Mouse (Mus musculus): ENCODE measurements around the gene Rorb. TPM values are rescaled to one million over a fixed set of nuclear protein-coding genes. Genes with fewer than 3 reads are reported as not detected.

Rorb gene
- polyA plus RNA-seq, 1 experiment from 2014 or later = 2.1 TPM

DNA sequence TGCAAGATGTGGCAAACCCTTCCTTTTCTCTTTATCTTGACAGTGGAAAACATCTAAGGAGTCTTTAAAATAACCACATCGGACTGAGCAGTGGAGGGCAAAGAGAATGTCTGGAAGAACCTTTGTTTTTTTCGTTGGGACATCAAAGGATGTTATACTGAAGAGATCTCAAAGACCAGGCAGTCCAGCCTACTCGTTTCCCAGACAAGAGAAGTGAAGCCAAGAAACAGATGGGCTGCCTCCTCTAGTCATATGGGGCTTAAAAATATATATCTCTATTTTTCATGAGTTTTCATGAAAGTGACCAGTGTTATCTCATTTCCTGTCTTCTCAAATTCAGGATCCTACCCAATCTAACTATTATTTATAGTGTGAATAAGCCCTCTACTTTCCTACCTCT, 163.8 kb downstream of the Rorb start:
- ATAC-seq (replicated peaks; ENCODE audit: insufficient number of reproducible peaks, low FRiP score, low TSS enrichment, low read depth) (no peak), DNase-seq (ENCODE audit: low spot score) (no peak)
- Histone ChIP-seq H3K4me2 (ENCODE audit: low read depth, low read length) (no peak overlapping the region), H3K9me3 (replicated peaks; ENCODE audit: control insufficient read depth, low read length) (no peaks in the 10 kb centered on the region), H3K27me3 (ENCODE audit: control insufficient read depth, insufficient read depth, low read length) (no peaks in the 10 kb centered on the region), H3K9ac (replicated peaks; ENCODE audit: low read length) (no peak overlapping the region), H3K36me3 (replicated peaks; ENCODE audit: control insufficient read depth, insufficient read depth, low read depth, low read length) (no peaks in the 10 kb centered on the region), H3K4me1 (ENCODE audit: control insufficient read depth, insufficient read depth, low read length) (no peaks in the 10 kb centered on the region), H3K27ac (replicated peaks; ENCODE audit: low read depth, low read length) (no peak overlapping the region), H3K4me3 (ENCODE audit: low read depth, low read length) (no peak overlapping the region)
- 75% methylated on average over 3 of the region's 3 CpGs for WGBS

GRCm38 (mm10) chr19:18945265-18945664, 165.7 kb downstream of the Rorb start:
- Histone ChIP-seq H3K9me3 (replicated peaks; ENCODE audit: control insufficient read depth, low read length) (no peaks in the 10 kb centered on the region), H3K27ac (replicated peaks; ENCODE audit: low read depth, low read length) (no peak overlapping the region), H3K27me3 (ENCODE audit: control insufficient read depth, insufficient read depth, low read length) (no peaks in the 10 kb centered on the region), H3K4me1 (ENCODE audit: control insufficient read depth, insufficient read depth, low read length) (no peaks in the 10 kb centered on the region), H3K36me3 (replicated peaks; ENCODE audit: control insufficient read depth, insufficient read depth, low read depth, low read length) (no peaks in the 10 kb centered on the region), H3K9ac (replicated peaks; ENCODE audit: low read length) (no peak overlapping the region), H3K4me2 (ENCODE audit: low read depth, low read length) (no peak overlapping the region), H3K4me3 (ENCODE audit: low read depth, low read length) (no peak overlapping the region)
- no peak for DNase-seq (ENCODE audit: low spot score)
- 85% methylated on average over 3 of the region's 3 CpGs for WGBS
- no peak for ATAC-seq (replicated peaks; ENCODE audit: insufficient number of reproducible peaks, low FRiP score, low TSS enrichment, low read depth)

DNA sequence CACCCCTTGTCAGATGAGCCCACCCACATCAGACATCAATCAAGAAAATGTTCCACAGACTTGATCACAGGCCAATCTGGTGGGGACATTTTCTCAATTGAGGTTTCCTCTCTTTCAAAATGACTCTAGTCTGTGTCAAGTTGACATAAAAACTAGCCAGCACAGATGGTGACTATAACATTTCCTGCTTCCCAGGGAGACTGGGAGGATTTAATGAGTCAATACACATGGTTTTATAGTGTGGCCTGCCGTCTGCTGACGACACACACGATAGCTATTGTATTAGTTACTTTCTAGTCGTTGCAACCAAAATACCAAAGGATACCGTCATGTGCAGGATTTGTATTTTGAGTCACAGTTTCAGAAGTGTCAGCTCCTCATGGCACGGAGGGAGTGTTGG, 169.6 kb downstream of the Rorb start:
- no peak for ATAC-seq (replicated peaks; ENCODE audit: insufficient number of reproducible peaks, low FRiP score, low TSS enrichment, low read depth)
- H3K4me2 ChIP-seq (ENCODE audit: low read depth, low read length) = no peak overlapping the region
- no peaks in the 10 kb centered on the region for H3K27me3 ChIP-seq (ENCODE audit: control insufficient read depth, insufficient read depth, low read length)
- H3K9ac ChIP-seq (replicated peaks; ENCODE audit: low read length) = no peak overlapping the region
- no peak for DNase-seq (ENCODE audit: low spot score)
- no peak overlapping the region for H3K4me3 ChIP-seq (ENCODE audit: low read depth, low read length)
- WGBS = 86% methylated on average over 6 of the region's 6 CpGs
- H3K4me1 ChIP-seq (ENCODE audit: control insufficient read depth, insufficient read depth, low read length) = no peaks in the 10 kb centered on the region
- no peaks in the 10 kb centered on the region for H3K9me3 ChIP-seq (replicated peaks; ENCODE audit: control insufficient read depth, low read length)
- no peaks in the 10 kb centered on the region for H3K36me3 ChIP-seq (replicated peaks; ENCODE audit: control insufficient read depth, insufficient read depth, low read depth, low read length)
- H3K27ac ChIP-seq (replicated peaks; ENCODE audit: low read depth, low read length) = no peak overlapping the region

DNA sequence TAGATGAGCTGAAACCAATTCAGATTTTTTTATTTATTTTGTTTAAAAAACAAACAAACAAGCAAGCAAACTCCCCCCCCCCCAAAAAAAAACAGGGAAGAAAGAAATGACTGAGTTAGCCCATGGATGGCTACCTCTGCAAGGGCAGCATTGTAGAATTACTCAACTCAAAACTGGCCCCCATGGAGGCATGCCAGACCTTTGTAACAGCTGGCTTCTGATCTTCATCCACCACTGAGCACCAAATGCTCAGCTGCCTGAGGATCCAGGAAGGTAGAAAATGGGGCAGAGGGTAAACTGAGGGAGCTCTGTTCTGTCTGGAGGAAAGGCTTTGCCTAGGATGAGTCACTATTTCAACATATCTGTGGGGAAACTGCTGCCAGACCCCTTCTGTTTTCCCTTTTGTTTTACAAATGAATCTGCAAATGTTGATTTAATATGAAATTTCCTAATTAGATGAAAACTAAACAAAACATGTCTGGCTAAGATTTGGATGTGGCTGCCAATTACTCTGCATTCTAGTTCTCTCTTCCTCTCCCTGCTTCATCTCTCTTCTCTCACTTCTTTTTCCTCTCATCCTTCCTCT, 199.1 kb downstream of the Rorb start:
- no peak for ATAC-seq (replicated peaks; ENCODE audit: insufficient number of reproducible peaks, low FRiP score, low TSS enrichment, low read depth)
- H3K4me2 ChIP-seq (ENCODE audit: low read depth, low read length) = no peak overlapping the region

GRCm38 (mm10) chr19:18909641-18910040, 201.4 kb downstream of the Rorb start:
- Histone ChIP-seq H3K9me3 (replicated peaks; ENCODE audit: control insufficient read depth, low read length) (no peaks in the 10 kb centered on the region), H3K27ac (replicated peaks; ENCODE audit: low read depth, low read length) (no peak overlapping the region), H3K36me3 (replicated peaks; ENCODE audit: control insufficient read depth, insufficient read depth, low read depth, low read length) (no peaks in the 10 kb centered on the region), H3K4me3 (ENCODE audit: low read depth, low read length) (no peak overlapping the region), H3K4me1 (ENCODE audit: control insufficient read depth, insufficient read depth, low read length) (no peaks in the 10 kb centered on the region), H3K9ac (replicated peaks; ENCODE audit: low read length) (no peak overlapping the region), H3K27me3 (ENCODE audit: control insufficient read depth, insufficient read depth, low read length) (no peaks in the 10 kb centered on the region), H3K4me2 (ENCODE audit: low read depth, low read length) (no peak overlapping the region)
- DNase-seq (ENCODE audit: low spot score) (no peak), ATAC-seq (replicated peaks; ENCODE audit: insufficient number of reproducible peaks, low FRiP score, low TSS enrichment, low read depth) (no peak)
- WGBS = 78% methylated on average over 3 of the region's 3 CpGs

More for the DNA sequence above, 199.1 kb downstream of the Rorb start:
- Histone ChIP-seq H3K4me1 (ENCODE audit: control insufficient read depth, insufficient read depth, low read length) (no peaks in the 10 kb centered on the region), H3K9ac (replicated peaks; ENCODE audit: low read length) (no peak overlapping the region), H3K4me3 (ENCODE audit: low read depth, low read length) (no peak overlapping the region), H3K27me3 (ENCODE audit: control insufficient read depth, insufficient read depth, low read length) (no peaks in the 10 kb centered on the region), H3K27ac (replicated peaks; ENCODE audit: low read depth, low read length) (no peak overlapping the region), H3K9me3 (replicated peaks; ENCODE audit: control insufficient read depth, low read length) (no peaks in the 10 kb centered on the region), H3K36me3 (replicated peaks; ENCODE audit: control insufficient read depth, insufficient read depth, low read depth, low read length) (no peaks in the 10 kb centered on the region)
- no peak for DNase-seq (ENCODE audit: low spot score)

GRCm38 (mm10) chr19:18905511-18905910, 205.5 kb downstream of the Rorb start:
- Histone ChIP-seq H3K27me3 (ENCODE audit: control insufficient read depth, insufficient read depth, low read length) (no peaks in the 10 kb centered on the region), H3K27ac (replicated peaks; ENCODE audit: low read depth, low read length) (no peak overlapping the region), H3K4me1 (ENCODE audit: control insufficient read depth, insufficient read depth, low read length) (no peaks in the 10 kb centered on the region), H3K4me2 (ENCODE audit: low read depth, low read length) (no peak overlapping the region), H3K9ac (replicated peaks; ENCODE audit: low read length) (no peak overlapping the region), H3K36me3 (replicated peaks; ENCODE audit: control insufficient read depth, insufficient read depth, low read depth, low read length) (no peaks in the 10 kb centered on the region), H3K9me3 (replicated peaks; ENCODE audit: control insufficient read depth, low read length) (no peaks in the 10 kb centered on the region), H3K4me3 (ENCODE audit: low read depth, low read length) (no peak overlapping the region)
- no peak for ATAC-seq (replicated peaks; ENCODE audit: insufficient number of reproducible peaks, low FRiP score, low TSS enrichment, low read depth)
- no peak for DNase-seq (ENCODE audit: low spot score)
- WGBS = 74% methylated on average over 3 of the region's 3 CpGs

DNA sequence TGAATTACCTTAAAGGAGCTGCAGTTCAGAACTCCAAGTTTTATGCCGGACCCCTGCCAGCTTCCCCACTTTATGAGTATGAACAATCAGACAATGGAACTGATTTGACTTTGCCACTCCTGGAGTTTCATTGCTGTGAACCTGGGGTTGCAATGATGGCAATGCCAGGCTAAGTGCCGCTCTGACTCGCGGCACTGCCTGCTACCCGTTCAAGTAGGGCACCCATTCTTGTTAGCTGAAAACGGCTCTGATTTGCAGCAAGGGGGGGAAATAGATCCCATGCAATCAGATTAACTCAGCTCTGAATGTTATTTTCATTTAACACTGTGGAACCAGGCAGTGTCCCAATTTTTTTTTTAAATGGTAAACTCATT, 208.3 kb downstream of the Rorb start:
- ATAC-seq (replicated peaks; ENCODE audit: insufficient number of reproducible peaks, low FRiP score, low TSS enrichment, low read depth) (no peak), DNase-seq (ENCODE audit: low spot score) (no peak)
- no peaks in the 10 kb centered on the region for H3K36me3 ChIP-seq (replicated peaks; ENCODE audit: control insufficient read depth, insufficient read depth, low read depth, low read length)
- H3K9ac ChIP-seq (replicated peaks; ENCODE audit: low read length) = no peak overlapping the region
- no peaks in the 10 kb centered on the region for H3K4me1 ChIP-seq (ENCODE audit: control insufficient read depth, insufficient read depth, low read length)
- H3K9me3 ChIP-seq (replicated peaks; ENCODE audit: control insufficient read depth, low read length) = no peaks in the 10 kb centered on the region
- 90% methylated on average over 6 of the region's 6 CpGs for WGBS
- no peak overlapping the region for H3K27ac ChIP-seq (replicated peaks; ENCODE audit: low read depth, low read length)
- no peak overlapping the region for H3K4me2 ChIP-seq (ENCODE audit: low read depth, low read length)
- no peaks in the 10 kb centered on the region for H3K27me3 ChIP-seq (ENCODE audit: control insufficient read depth, insufficient read depth, low read length)
- no peak overlapping the region for H3K4me3 ChIP-seq (ENCODE audit: low read depth, low read length)

GRCm38 (mm10) chr19:18902041-18902693, 208.8 kb downstream of the Rorb start:
- Histone ChIP-seq H3K27ac (replicated peaks; ENCODE audit: low read depth, low read length) (no peak overlapping the region), H3K4me2 (ENCODE audit: low read depth, low read length) (no peak overlapping the region), H3K9me3 (replicated peaks; ENCODE audit: control insufficient read depth, low read length) (no peaks in the 10 kb centered on the region), H3K4me3 (ENCODE audit: low read depth, low read length) (no peak overlapping the region), H3K4me1 (ENCODE audit: control insufficient read depth, insufficient read depth, low read length) (no peaks in the 10 kb centered on the region), H3K9ac (replicated peaks; ENCODE audit: low read length) (no peak overlapping the region), H3K27me3 (ENCODE audit: control insufficient read depth, insufficient read depth, low read length) (no peaks in the 10 kb centered on the region), H3K36me3 (replicated peaks; ENCODE audit: control insufficient read depth, insufficient read depth, low read depth, low read length) (no peaks in the 10 kb centered on the region)
- ATAC-seq (replicated peaks; ENCODE audit: insufficient number of reproducible peaks, low FRiP score, low TSS enrichment, low read depth) = no peak
- DNase-seq (ENCODE audit: low spot score) = no peak
- WGBS = 85% methylated on average over 15 of the region's 15 CpGs
